Mouse (Mus musculus): Measurements from ENCODE around the gene Nmnat2.

GRCm38 (mm10) chr1:153101327-153101880, 146.6 kb downstream of the Nmnat2 start:
- TF ChIP-seq CTCF (IDR thresholded peaks at IDR 0.05; ENCODE audit: low read depth), result peak; percentile 86
- TF ChIP-seq EP300 (optimal IDR thresholded peaks at IDR 0.05), result no peak

Measured in stomach, postnatal 0 days (tissue).